Mouse (Mus musculus) liver, embryonic 11.5 days (tissue): ENCODE data around the gene Ltb4r1. TPM values are rescaled to one million over a fixed set of nuclear protein-coding genes. Genes with fewer than 3 reads are reported as not detected.

Experiments used
- ATAC-seq: fragments of 200-750 bp; cut with Nextera tagmentation; replicated peaks from 2 replicates; pipeline ENCODE4 v1.8.0; 2017; ENCODE audit warnings: moderate number of reproducible peaks, mild to moderate bottlenecking, moderate TSS enrichment, moderate library complexity; ENCODE audit not compliant: low FRiP score
- DNase-seq: peaks from one replicate; pipeline ENCODE4 v3.0.0-alpha.2; 2017; ENCODE audit warnings: low spot score
- H3K27ac ChIP-seq: fragments of 300-500 bp; sonication (generic); 2 replicates; pipeline ENCODE4 v1.5.1; 2014; ENCODE audit warnings: mild to moderate bottlenecking, low read depth, low read length, control low read depth
- H3K27me3 ChIP-seq: fragments of 300-500 bp; sonication (generic); replicated peaks from 2 replicates; pipeline ENCODE4 v1.6.1; 2014; ENCODE audit warnings: low read length, mixed read lengths; ENCODE audit not compliant: control insufficient read depth, insufficient read depth
- H3K36me3 ChIP-seq: fragments of 300-500 bp; sonication (generic); 2 replicates; pipeline ENCODE4 v1.6.1; 2014; ENCODE audit warnings: mild to moderate bottlenecking, low read length, moderate library complexity, mixed read lengths; ENCODE audit not compliant: control insufficient read depth, insufficient read depth
- H3K4me1 ChIP-seq: fragments of 300-500 bp; sonication (generic); replicated peaks from 2 replicates; pipeline ENCODE4 v1.6.1; 2014; ENCODE audit warnings: low read length, mixed read lengths; ENCODE audit not compliant: control insufficient read depth, insufficient read depth
- H3K4me2 ChIP-seq: fragments of 300-500 bp; sonication (generic); 2 replicates; pipeline ENCODE4 v1.6.1; 2014; ENCODE audit warnings: mild to moderate bottlenecking, control low read depth, moderate library complexity
- H3K4me3 ChIP-seq: fragments of 300-500 bp; sonication (generic); 2 replicates; pipeline ENCODE4 v1.5.1; 2014; ENCODE audit warnings: low read depth, low read length, control low read depth
- H3K9ac ChIP-seq: fragments of 300-500 bp; sonication (generic); 2 replicates; pipeline ENCODE4 v1.6.1; 2014; ENCODE audit warnings: low read depth, low read length, control low read depth
- H3K9me3 ChIP-seq: fragments of 300-500 bp; sonication (generic); 2 replicates; pipeline ENCODE4 v1.6.1; 2016; ENCODE audit warnings: low read length, inconsistent platforms, mixed read lengths; ENCODE audit not compliant: control insufficient read depth
- WGBS: fragments of 180-500 bp; shearing (Covaris S2); extraction: QIAGEN DNeasy Blood & Tissue Kit; methylation state at CpG from one replicate; pipeline ENCODE4 v1.1.7; 2014; 5-methylcytosine and 5-hydroxymethylcytosine counted together
- polyA plus RNA-seq: library from polyadenylated mRNA; unstranded; fragments of >200 nt; fragmentation: Nextera tagmentation; extraction: Ambion mirVana; gene quantifications from 2 replicates; pipeline ENCODE4 v1.2.1, GENCODE M21; 2014

The Ltb4r1 gene
- polyA plus RNA-seq, 1 experiment from 2014 or later = 1.6 TPM

- H3K4me1 ChIP-seq = peaks cover 8% of the 10 kb centered on the region
- no peak overlapping the region for H3K4me2 ChIP-seq
- H3K27me3 ChIP-seq = peaks cover 49% of the 10 kb centered on the region
Observed at GRCm38 (mm10) chr14:55785195-55785594, 19.4 kb downstream of the Ltb4r1 start.

GRCm38 (mm10) chr14:55787731-55788130, 22.0 kb downstream of the Ltb4r1 start:
- WGBS = 38% methylated on average over 11 of the region's 11 CpGs
- peak overlapping the region; percentile 57 for H3K4me3 ChIP-seq
- peak overlapping the region; percentile 97 for H3K4me2 ChIP-seq
- H3K27ac ChIP-seq = no peak overlapping the region
- H3K9me3 ChIP-seq = no peaks in the 10 kb centered on the region
- DNase-seq (no peak), ATAC-seq (no peak)
- no peaks in the 10 kb centered on the region for H3K36me3 ChIP-seq
- peak overlapping the region; percentile 62 for H3K9ac ChIP-seq
- H3K27me3 ChIP-seq = peaks cover 35% of the 10 kb centered on the region
- H3K4me1 ChIP-seq = peaks cover 6% of the 10 kb centered on the region

More at GRCm38 (mm10) chr14:55785195-55785594, 19.4 kb downstream of the Ltb4r1 start:
- Histone ChIP-seq H3K36me3 (no peaks in the 10 kb centered on the region), H3K9ac (no peak overlapping the region), H3K9me3 (no peaks in the 10 kb centered on the region), H3K4me3 (no peak overlapping the region), H3K27ac (no peak overlapping the region)
- WGBS = 39% methylated on average over 6 of the region's 6 CpGs
- no peak for ATAC-seq
- no peak for DNase-seq

- ATAC-seq = peak; percentile 75
Observed at GRCm38 (mm10) chr14:55788256-55789050, 22.7 kb downstream of the Ltb4r1 start, which contains the start of gene Ripk3. TSS of gene Ripk3 (minus strand) at chr14:55788865.

GRCm38 (mm10) chr14:55793461-55793860, 27.7 kb downstream of the Ltb4r1 start:
- Histone ChIP-seq H3K27ac (no peak overlapping the region), H3K4me2 (no peak overlapping the region), H3K4me1 (peaks cover 9% of the 10 kb centered on the region), H3K36me3 (no peaks in the 10 kb centered on the region), H3K27me3 (no peaks in the 10 kb centered on the region), H3K9ac (no peak overlapping the region), H3K4me3 (no peak overlapping the region), H3K9me3 (no peaks in the 10 kb centered on the region)
- 46% methylated on average over 2 of the region's 2 CpGs for WGBS
- ATAC-seq (no peak), DNase-seq (no peak)

More at GRCm38 (mm10) chr14:55788256-55789050, 22.7 kb downstream of the Ltb4r1 start, which contains the start of gene Ripk3:
- Histone ChIP-seq H3K9me3 (no peaks in the 10 kb centered on the region), H3K27ac (no peak within 1 kb of the TSS), H3K36me3 (no peaks in the 10 kb centered on the region), H3K9ac (peak within 1 kb of the TSS; percentile 62), H3K27me3 (peaks cover 28% of the 10 kb centered on the region), H3K4me1 (peaks cover 6% of the 10 kb centered on the region), H3K4me3 (peak within 1 kb of the TSS; percentile 57), H3K4me2 (peak within 1 kb of the TSS; percentile 97)
- DNase-seq = peak; percentile 64
- WGBS = 3% methylated on average over 40 of the region's 40 CpGs

GRCm38 (mm10) chr14:55793946-55794345, 28.2 kb downstream of the Ltb4r1 start:
- DNase-seq (no peak), ATAC-seq (no peak)
- H3K27me3 ChIP-seq = no peaks in the 10 kb centered on the region
- no peak overlapping the region for H3K4me3 ChIP-seq
- H3K9ac ChIP-seq = no peak overlapping the region
- no peak overlapping the region for H3K4me2 ChIP-seq
- no peaks in the 10 kb centered on the region for H3K9me3 ChIP-seq
- H3K4me1 ChIP-seq = peaks cover 9% of the 10 kb centered on the region
- 53% methylated on average over 2 of the region's 2 CpGs for WGBS
- no peak overlapping the region for H3K27ac ChIP-seq
- no peaks in the 10 kb centered on the region for H3K36me3 ChIP-seq

GRCm38 (mm10) chr14:55795380-55796163, 29.8 kb downstream of the Ltb4r1 start:
- ATAC-seq (no peak), DNase-seq (no peak)
- whole genome bisulfite sequencing = 67% methylated on average over 15 of the region's 15 CpGs
- H3K36me3 ChIP-seq = no peaks in the 10 kb centered on the region
- no peak overlapping the region for H3K4me3 ChIP-seq
- H3K27ac ChIP-seq = no peak overlapping the region
- no peaks in the 10 kb centered on the region for H3K27me3 ChIP-seq
- H3K9me3 ChIP-seq = no peaks in the 10 kb centered on the region
- peak overlapping the region; percentile 1; the same call in 1 of the 2 replicates for H3K4me2 ChIP-seq
- peaks cover 9% of the 10 kb centered on the region for H3K4me1 ChIP-seq
- H3K9ac ChIP-seq = no peak overlapping the region

- Histone ChIP-seq H3K27ac (no peak overlapping the region), H3K9ac (no peak overlapping the region; the same call in 1 of the 2 replicates), H3K4me1 (no peaks in the 10 kb centered on the region), H3K4me2 (peak overlapping the region; percentile 64), H3K4me3 (peak overlapping the region; percentile 42), H3K9me3 (no peaks in the 10 kb centered on the region), H3K27me3 (no peaks in the 10 kb centered on the region), H3K36me3 (no peaks in the 10 kb centered on the region)
- DNase-seq (no peak), ATAC-seq (0 out of 2 replicates have a peak, but pooled peaks have one; percentile 43)
- 26% methylated on average over 16 of the region's 16 CpGs for WGBS
Observed at GRCm38 (mm10) chr14:55814885-55815284, 49.1 kb downstream of the Ltb4r1 start.

- ATAC-seq = no peak; the same call in 1 of the 2 replicates
- Histone ChIP-seq H3K4me2 (peak overlapping the region; percentile 64), H3K4me3 (peak overlapping the region; percentile 42), H3K9me3 (no peaks in the 10 kb centered on the region), H3K9ac (no peak overlapping the region; the same call in 1 of the 2 replicates), H3K27ac (no peak overlapping the region), H3K36me3 (no peaks in the 10 kb centered on the region), H3K4me1 (no peaks in the 10 kb centered on the region), H3K27me3 (no peaks in the 10 kb centered on the region)
- no peak for DNase-seq
- WGBS = 29% methylated on average over 17 of the region's 17 CpGs
Observed at GRCm38 (mm10) chr14:55815310-55815751, 49.6 kb downstream of the Ltb4r1 start.
